Comparison of ENCODE assay signal across 10 mouse cellular contexts in genomic region chr17:3138387-3138786, GRCm38 (mm10). TPM values are rescaled to one million over a fixed set of nuclear protein-coding genes. Genes with fewer than 3 reads are reported as not detected.
DNase-seq lines count a peak whose midpoint lies in the region; ATAC-seq and TF ChIP-seq lines count a peak whose summit lies in the region.
"Had no signal": no experiment of that assay in that cellular context is flagged by ENCODE, and none has a peak within 500 bp of the region (broad histone marks: within the 10 kb centered on the region; RNA-seq: fewer than 3 reads in every experiment).

No protein-coding gene starts in this region.

- 29% methylated on average over 3 of the region's 3 CpGs for WGBS in stomach, embryonic 15.5 days
- 23% methylated on average over 3 of the region's 3 CpGs for WGBS in stomach, postnatal 0 days
- 12% methylated on average over 3 of the region's 3 CpGs for WGBS in intestine, postnatal 0 days

- TF ChIP-seq CTCF in stomach, postnatal 0 days (IDR thresholded peaks at IDR 0.05; ENCODE audit: low read depth): no peak
- TF ChIP-seq CTCF in intestine, postnatal 0 days (IDR thresholded peaks at IDR 0.05; ENCODE audit: low read depth): peak; percentile 25; the same call in 1 of the 2 replicates

- no peak overlapping the region for H3K4me2 ChIP-seq in stomach, embryonic 15.5 days
- no peak overlapping the region for H3K4me2 ChIP-seq in stomach, postnatal 0 days (replicated peaks; ENCODE audit: low read depth)
- no peak overlapping the region; the same call in 1 of the 2 replicates for H3K4me2 ChIP-seq in intestine, postnatal 0 days (replicated peaks; ENCODE audit: low read depth)

- intact Hi-C loops in heart, postnatal 36 days (cut with DNase I): no loop called here

- no peaks in the 10 kb centered on the region for H3K27me3 ChIP-seq in stomach, embryonic 15.5 days (replicated peaks)
- no peaks in the 10 kb centered on the region for H3K27me3 ChIP-seq in stomach, postnatal 0 days (ENCODE audit: control insufficient read depth, insufficient read depth, low read length)
- no peaks in the 10 kb centered on the region for H3K27me3 ChIP-seq in intestine, postnatal 0 days (replicated peaks; ENCODE audit: control insufficient read depth, insufficient read depth, low read length)

- no peaks in the 10 kb centered on the region for H3K9me3 ChIP-seq in stomach, embryonic 15.5 days
- H3K9me3 ChIP-seq in stomach, postnatal 0 days (ENCODE audit: control insufficient read depth, low read length): no peaks in the 10 kb centered on the region
- H3K9me3 ChIP-seq in intestine, postnatal 0 days (ENCODE audit: control insufficient read depth): no peaks in the 10 kb centered on the region

- 0 out of 2 replicates have a peak, but pooled peaks cover 5% of the 10 kb centered on the region for H3K4me1 ChIP-seq in stomach, embryonic 15.5 days
- H3K4me1 ChIP-seq in stomach, postnatal 0 days (replicated peaks; ENCODE audit: control insufficient read depth, insufficient read depth): no peaks in the 10 kb centered on the region
- no peaks in the 10 kb centered on the region for H3K4me1 ChIP-seq in intestine, postnatal 0 days (replicated peaks; ENCODE audit: control insufficient read depth, insufficient read depth, low read length)

- peak; percentile 93 for DNase-seq in heart, adult 11 months
- no peak for DNase-seq in heart, postnatal 36 days
- DNase-seq in stomach, postnatal 0 days (ENCODE audit: low spot score): no peak
- DNase-seq in testis, postnatal 14 days (ENCODE audit: low spot score): no peak
- no peak for DNase-seq in right cerebral cortex, postnatal 25 days
- DNase-seq: cerebellum, postnatal 14 days had no signal

- no peak overlapping the region for H3K9ac ChIP-seq in stomach, embryonic 15.5 days
- no peak overlapping the region for H3K9ac ChIP-seq in stomach, postnatal 0 days (ENCODE audit: low read length)
- H3K9ac ChIP-seq in intestine, postnatal 0 days (ENCODE audit: low read depth, low read length): no peak overlapping the region

- TF ChIP-seq EP300 in stomach, postnatal 0 days (optimal IDR thresholded peaks at IDR 0.05): no peak

- peak; percentile 60; the same call in 1 of the 2 replicates for ATAC-seq in stomach, embryonic 15.5 days (ENCODE audit: insufficient read depth, low FRiP score, low read depth)
- no peak for ATAC-seq in stomach, postnatal 0 days (ENCODE audit: low FRiP score, low TSS enrichment)
- ATAC-seq in intestine, postnatal 0 days: peak; percentile 51; the same call in 1 of the 2 replicates
- ATAC-seq in monocyte, adult 5-6 weeks (replicated peaks; ENCODE audit: insufficient number of reproducible peaks, low FRiP score, low TSS enrichment, poor library complexity, severe bottlenecking): no peak
- ATAC-seq: forebrain, embryonic 14.5 days had no signal

- no peak overlapping the region for H3K27ac ChIP-seq in stomach, embryonic 15.5 days
- H3K27ac ChIP-seq in stomach, postnatal 0 days (replicated peaks): no peak overlapping the region
- H3K27ac ChIP-seq in intestine, postnatal 0 days (ENCODE audit: low read depth, low read length): no peak overlapping the region; the same call in 1 of the 2 replicates

- no peak overlapping the region for H3K4me3 ChIP-seq in stomach, embryonic 15.5 days (replicated peaks)
- H3K4me3 ChIP-seq in stomach, postnatal 0 days (ENCODE audit: low read depth, low read length): no peak overlapping the region
- no peak overlapping the region for H3K4me3 ChIP-seq in intestine, postnatal 0 days (ENCODE audit: low read depth, low read length)

- H3K36me3 ChIP-seq in stomach, embryonic 15.5 days: no peaks in the 10 kb centered on the region
- H3K36me3 ChIP-seq in stomach, postnatal 0 days (ENCODE audit: control insufficient read depth, insufficient read depth, low read length): no peaks in the 10 kb centered on the region
- peaks cover 5% of the 10 kb centered on the region; the same call in 1 of the 2 replicates for H3K36me3 ChIP-seq in intestine, postnatal 0 days (ENCODE audit: control insufficient read depth, insufficient read depth)

RNA-seq across cellular contexts. Expression of gene Scaf8, which starts 23.6 kb away (rescaled TPM):
- 10 to 100 TPM; 33.1 to 35.0 TPM for total RNA-seq in heart, postnatal 36 days (2021)
- 16.1 and 18.0 TPM in 2 replicates for polyA plus RNA-seq in stomach, embryonic 15.5 days (2015; fragmentation: Nextera tagmentation; extraction: Ambion mirVana)
- polyA plus RNA-seq in stomach, postnatal 0 days (2015; fragmentation: Nextera tagmentation; extraction: Ambion mirVana): 6.7 and 7.6 TPM in 2 replicates
- 8.3 and 9.4 TPM in 2 replicates for polyA plus RNA-seq in intestine, postnatal 0 days (2015; fragmentation: Nextera tagmentation; extraction: Ambion mirVana)
- 49.7 to 91.4 TPM (median 50.3 TPM) in 3 replicates for total RNA-seq in monocyte, adult 5-6 weeks (2017)

Comparison
In these comparisons a context has a peak if more than half of its experiments do, and no peak if none do; other contexts are left out.
1. ATAC-seq: peak in stomach, embryonic 15.5 days (single experiment) and intestine, postnatal 0 days (single experiment); none in stomach, postnatal 0 days (single experiment) and monocyte, adult 5-6 weeks (single experiment).